ENCODE assay signal across 27 mouse cellular contexts in the genomic region with DNA sequence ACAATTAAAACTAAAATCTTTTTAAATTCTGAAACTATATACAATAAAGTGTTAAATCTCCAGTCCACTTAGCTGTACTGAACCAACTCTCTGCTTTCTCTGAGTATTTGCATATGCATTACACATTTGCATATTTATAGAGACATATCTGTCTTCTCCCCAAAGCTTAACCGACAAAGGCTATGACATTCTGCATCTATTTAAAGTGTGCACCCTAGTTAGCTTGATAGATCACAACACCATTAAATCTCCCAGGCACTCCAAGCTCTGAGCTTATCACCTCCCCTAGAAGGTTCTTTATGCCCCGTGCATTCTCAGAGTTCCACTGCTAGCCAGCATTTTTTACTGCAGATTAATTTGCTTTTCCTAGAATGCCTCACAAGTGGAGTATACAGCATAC. TPM values are rescaled to one million over a fixed set of nuclear protein-coding genes. Genes with fewer than 3 reads are reported as not detected.
DNase-seq lines count a peak whose midpoint lies in the region; ATAC-seq and TF ChIP-seq lines count a peak whose summit lies in the region.
"Had no signal": no experiment of that assay in that cellular context is flagged by ENCODE, and none has a peak within 500 bp of the region (broad histone marks: within the 10 kb centered on the region; RNA-seq: fewer than 3 reads in every experiment).

No protein-coding gene starts in this region.

- TF ChIP-seq POLR2A in brain, embryonic 14.5 days (IDR thresholded peaks at IDR 0.05; ENCODE audit: borderline replicate concordance, extremely low read depth, insufficient read depth, insufficient read length, poor library complexity, severe bottlenecking) = no peak

- ATAC-seq in forebrain, embryonic 14.5 days = peak; percentile 70
- ATAC-seq in heart, embryonic 12.5 days (ENCODE audit: insufficient number of reproducible peaks, low FRiP score) = no peak
- ATAC-seq in heart, postnatal 0 days (ENCODE audit: insufficient read depth, low read depth) = peak; percentile 68
- ATAC-seq: hindbrain, postnatal 0 days; intestine, embryonic 15.5 days; liver, embryonic 12.5 days; liver, postnatal 0 days had no signal

- no peak overlapping the region for H3K9ac ChIP-seq in forebrain, embryonic 14.5 days (ENCODE audit: low read length)
- H3K9ac ChIP-seq in heart, embryonic 12.5 days = no peak overlapping the region
- no peak overlapping the region for H3K9ac ChIP-seq in heart, postnatal 0 days (replicated peaks; ENCODE audit: low read depth, low read length)
- H3K9ac ChIP-seq: embryonic facial prominence, embryonic 15.5 days; hindbrain, embryonic 12.5 days; intestine, embryonic 15.5 days; liver, embryonic 12.5 days; liver, postnatal 0 days had no signal

- peak; percentile 59 for DNase-seq in forebrain, embryonic 14.5 days (ENCODE audit: low spot score)
- DNase-seq in forebrain, embryonic 10.5 days (ENCODE audit: extremely low spot score, low spot score) = no peak
- DNase-seq in heart, postnatal 36 days = no peak
- peak; percentile 37 for DNase-seq in heart, postnatal 0 days (ENCODE audit: low spot score)
- no peak for DNase-seq in heart, postnatal 4 days
- DNase-seq in brain, embryonic 14.5 days (ENCODE audit: low read depth) = peak; percentile 73
- DNase-seq: adrenal gland, adult 8-10 months; cerebellum, adult 8-10 months; cerebellum, postnatal 25 days; gastrocnemius, postnatal 25 days; kidney, adult 2 months; kidney, postnatal 36 days; liver, postnatal 0 days; lung, postnatal 36 days; thymus, adult 2 months; thymus, postnatal 4 days had no signal

- no peaks in the 10 kb centered on the region for H3K27me3 ChIP-seq in forebrain, embryonic 14.5 days (replicated peaks; ENCODE audit: control insufficient read depth, insufficient read depth, low read length)
- H3K27me3 ChIP-seq in forebrain, embryonic 10.5 days (ENCODE audit: poor library complexity, severe bottlenecking) = no peaks in the 10 kb centered on the region
- H3K27me3 ChIP-seq in heart, embryonic 12.5 days (replicated peaks) = no peaks in the 10 kb centered on the region
- H3K27me3 ChIP-seq in heart, postnatal 0 days (ENCODE audit: control insufficient read depth, insufficient read depth, low read length) = no peaks in the 10 kb centered on the region
- H3K27me3 ChIP-seq: embryonic facial prominence, embryonic 15.5 days; hindbrain, embryonic 12.5 days; intestine, embryonic 15.5 days; liver, embryonic 12.5 days had no signal

- H3K4me1 ChIP-seq in forebrain, embryonic 14.5 days (ENCODE audit: control insufficient read depth, insufficient read depth, low read length) = peaks cover 11% of the 10 kb centered on the region; the same call in 1 of the 2 replicates
- H3K4me1 ChIP-seq in forebrain, embryonic 10.5 days = no peaks in the 10 kb centered on the region
- H3K4me1 ChIP-seq in heart, embryonic 12.5 days (replicated peaks) = peaks cover 22% of the 10 kb centered on the region
- peaks cover 14% of the 10 kb centered on the region for H3K4me1 ChIP-seq in heart, postnatal 0 days (ENCODE audit: control insufficient read depth, insufficient read depth)
- H3K4me1 ChIP-seq: embryonic facial prominence, embryonic 10.5 days; embryonic facial prominence, embryonic 15.5 days; hindbrain, embryonic 12.5 days; intestine, embryonic 15.5 days; liver, embryonic 12.5 days had no signal

- no peaks in the 10 kb centered on the region for H3K9me3 ChIP-seq in forebrain, embryonic 14.5 days (replicated peaks; ENCODE audit: control insufficient read depth, low read length)
- no peaks in the 10 kb centered on the region for H3K9me3 ChIP-seq in forebrain, embryonic 10.5 days
- H3K9me3 ChIP-seq in heart, embryonic 12.5 days (replicated peaks) = no peaks in the 10 kb centered on the region
- no peaks in the 10 kb centered on the region for H3K9me3 ChIP-seq in heart, postnatal 0 days (replicated peaks; ENCODE audit: control insufficient read depth, low read length)
- H3K9me3 ChIP-seq: embryonic facial prominence, embryonic 10.5 days; embryonic facial prominence, embryonic 15.5 days; G1E; hindbrain, embryonic 12.5 days; intestine, embryonic 15.5 days; liver, embryonic 12.5 days had no signal

- no peak overlapping the region for H3K4me2 ChIP-seq in forebrain, embryonic 14.5 days (ENCODE audit: low read length)
- H3K4me2 ChIP-seq in heart, embryonic 12.5 days = no peak overlapping the region
- no peak overlapping the region; the same call in 1 of the 2 replicates for H3K4me2 ChIP-seq in heart, postnatal 0 days (ENCODE audit: low read depth, low read length)
- H3K4me2 ChIP-seq: embryonic facial prominence, embryonic 15.5 days; hindbrain, embryonic 12.5 days; intestine, embryonic 15.5 days; liver, embryonic 12.5 days had no signal

- H3K27ac ChIP-seq in forebrain, embryonic 14.5 days (ENCODE audit: low read depth, low read length) = peak overlapping the region; percentile 40; the same call in 1 of the 2 replicates
- no peak overlapping the region for H3K27ac ChIP-seq in forebrain, embryonic 10.5 days
- H3K27ac ChIP-seq in heart, embryonic 12.5 days (ENCODE audit: poor library complexity, severe bottlenecking) = peak overlapping the region; percentile 65
- H3K27ac ChIP-seq in heart, postnatal 0 days (ENCODE audit: low read depth) = peak overlapping the region; percentile 71
- H3K27ac ChIP-seq: embryonic facial prominence, embryonic 10.5 days; embryonic facial prominence, embryonic 15.5 days; hindbrain, embryonic 12.5 days; hindbrain, postnatal 0 days; intestine, embryonic 15.5 days; layer of hippocampus, adult 2 months; left cerebral cortex, adult 2 months; liver, embryonic 12.5 days had no signal

- intact Hi-C loops in heart, postnatal 36 days (cut with DNase I) = no loop called here

- TF ChIP-seq EP300 in heart, postnatal 0 days (IDR thresholded peaks at IDR 0.05; ENCODE audit: low read depth) = no peak

- TF ChIP-seq CTCF in heart, postnatal 0 days (IDR thresholded peaks at IDR 0.05; ENCODE audit: low read depth) = no peak
- TF ChIP-seq CTCF in brain, embryonic 14.5 days (IDR thresholded peaks at IDR 0.05; ENCODE audit: borderline replicate concordance, extremely low read depth, insufficient read depth, insufficient read length) = no peak

- H3K4me3 ChIP-seq in forebrain, embryonic 14.5 days (ENCODE audit: low read depth, low read length) = no peak overlapping the region
- H3K4me3 ChIP-seq in forebrain, embryonic 10.5 days = no peak overlapping the region
- H3K4me3 ChIP-seq in heart, embryonic 12.5 days = no peak overlapping the region
- no peak overlapping the region for H3K4me3 ChIP-seq in heart, postnatal 0 days (ENCODE audit: low read depth, low read length)
- H3K4me3 ChIP-seq: embryonic facial prominence, embryonic 10.5 days; embryonic facial prominence, embryonic 15.5 days; hindbrain, embryonic 12.5 days; intestine, embryonic 15.5 days; layer of hippocampus, adult 2 months; left cerebral cortex, adult 2 months; liver, embryonic 12.5 days had no signal

- WGBS in forebrain, embryonic 14.5 days = 23% methylated on average over 2 of the region's 2 CpGs
- WGBS in forebrain, embryonic 10.5 days = 78% methylated on average over 2 of the region's 2 CpGs
- 20% methylated on average over 2 of the region's 2 CpGs for WGBS in heart, embryonic 12.5 days
- 23% methylated on average over 2 of the region's 2 CpGs for WGBS in heart, postnatal 0 days

- H3K36me3 ChIP-seq in forebrain, embryonic 14.5 days (ENCODE audit: control insufficient read depth, insufficient read depth, low read length) = no peaks in the 10 kb centered on the region
- H3K36me3 ChIP-seq in forebrain, embryonic 10.5 days (replicated peaks) = no peaks in the 10 kb centered on the region
- no peaks in the 10 kb centered on the region for H3K36me3 ChIP-seq in heart, embryonic 12.5 days
- H3K36me3 ChIP-seq in heart, postnatal 0 days (replicated peaks; ENCODE audit: control insufficient read depth, insufficient read depth, low read length) = no peaks in the 10 kb centered on the region
- H3K36me3 ChIP-seq: embryonic facial prominence, embryonic 10.5 days; embryonic facial prominence, embryonic 15.5 days; G1E; hindbrain, embryonic 12.5 days; intestine, embryonic 15.5 days; liver, embryonic 12.5 days had no signal

RNA-seq across cellular contexts. Expression of a gene that starts 16.2 kb away (rescaled TPM):
- polyA plus RNA-seq in forebrain, embryonic 14.5 days (2014; fragmentation: Nextera tagmentation; extraction: Ambion mirVana) = 24.3 and 28.2 TPM in 2 replicates
- 4.0 and 5.8 TPM in 2 replicates for polyA plus RNA-seq in forebrain, embryonic 10.5 days (2016; fragmentation: Nextera tagmentation; extraction: Ambion mirVana)
- polyA plus RNA-seq in heart, embryonic 12.5 days (2016; fragmentation: Nextera tagmentation; extraction: Ambion mirVana) = 1.4 and 1.7 TPM in 2 replicates
- not detected for total RNA-seq in heart, postnatal 36 days (2021)
- total RNA-seq in heart, postnatal 0 days (2014; rRNA removed; ENCODE audit: low replicate concordance) = 0.65 TPM in 1 of 2 replicates, not detected in the other
- 0.16 and 0.23 TPM in 2 replicates for polyA plus RNA-seq in heart, postnatal 0 days (2015; fragmentation: Nextera tagmentation; extraction: Ambion mirVana)
- under 1 TPM; 0.18 to 0.21 TPM for total RNA-seq in heart, postnatal 4 days (2021)
- polyA plus RNA-seq in brain, embryonic 14.5 days (2012; rRNA removed) = 11.9 and 17.2 TPM in 2 replicates
- total RNA-seq: G1E; gastrocnemius, postnatal 25 days; megakaryocyte, adult 5-6 weeks had no signal
- polyA plus RNA-seq: G1E had no signal

RNA-seq across cellular contexts. Expression of a gene that starts 16.6 kb away (rescaled TPM):
- polyA plus RNA-seq in forebrain, embryonic 14.5 days (2014; fragmentation: Nextera tagmentation; extraction: Ambion mirVana) = 79.6 and 82.6 TPM in 2 replicates
- polyA plus RNA-seq in forebrain, embryonic 10.5 days (2016; fragmentation: Nextera tagmentation; extraction: Ambion mirVana) = 66.8 and 79.2 TPM in 2 replicates
- polyA plus RNA-seq in heart, embryonic 12.5 days (2016; fragmentation: Nextera tagmentation; extraction: Ambion mirVana) = 69.1 and 76.0 TPM in 2 replicates
- 10 to 100 TPM in 1 of 2 experiments, 1 to 10 TPM in 1; 9.6 to 11.1 TPM for total RNA-seq in heart, postnatal 36 days (2021)
- total RNA-seq in heart, postnatal 0 days (2014; rRNA removed; ENCODE audit: low replicate concordance) = 23.8 and 23.9 TPM in 2 replicates
- polyA plus RNA-seq in heart, postnatal 0 days (2015; fragmentation: Nextera tagmentation; extraction: Ambion mirVana) = 38.0 and 40.5 TPM in 2 replicates
- total RNA-seq in heart, postnatal 4 days (2021) = 10 to 100 TPM; 34.9 to 35.5 TPM
- 18.4 and 23.4 TPM in 2 replicates for polyA plus RNA-seq in brain, embryonic 14.5 days (2012; rRNA removed)

Comparison
In these comparisons a context has a peak if more than half of its experiments do, and no peak if none do; other contexts are left out.
1. DNase-seq: peak in forebrain, embryonic 14.5 days (single experiment), heart, postnatal 0 days (single experiment) and brain, embryonic 14.5 days (single experiment); none in forebrain, embryonic 10.5 days (single experiment), heart, postnatal 36 days (0 of 2) and heart, postnatal 4 days (single experiment).